7 mouse cellular contexts compared by ENCODE assay signal in genomic region chrX:150709416-150709815, GRCm38 (mm10). TPM values are rescaled to one million over a fixed set of nuclear protein-coding genes. Genes with fewer than 3 reads are reported as not detected.
A peak's percentile ranks its signal among the peaks of the same experiment; 100 is the strongest.
DNase-seq lines count a peak whose midpoint lies in the region; ATAC-seq lines count a peak whose summit lies in the region.

No protein-coding gene starts in this region.

- peak; percentile 8 to 24 for DNase-seq in left cerebral cortex, adult 18-20 months (ENCODE audit: low spot score in 2 of 2)
- DNase-seq in left cerebral cortex, adult 11 months (ENCODE audit: low spot score), result no peak
- peak; percentile 0 for DNase-seq in Muller cell, postnatal 12 days (ENCODE audit: inconsistent ontology term)
- DNase-seq in adrenal gland, postnatal 14 days, result peak; percentile 20
- peak; percentile 44 to 57 for DNase-seq in heart, postnatal 10 days

- peak; percentile 46; the same call in 1 of the 2 replicates for ATAC-seq in megakaryocyte progenitor cell, adult 5-6 weeks (replicated peaks; ENCODE audit: poor library complexity)
- no peak for ATAC-seq in granulocyte monocyte progenitor cell, adult 5-6 weeks (replicated peaks; ENCODE audit: poor library complexity, severe bottlenecking)

- intact Hi-C loops in heart, postnatal 10 days (cut with DNase I), result loop anchor here (1.0 to 2.0 kb wide), 2 partner anchors 247 to 407 kb away; no protein-coding TSS in a partner anchor

RNA-seq across cellular contexts. Expression of gene Tro, which starts 52.0 kb away (rescaled TPM):
- total RNA-seq in left cerebral cortex, adult 18-20 months (2021), result 100 to 1,000 TPM; 147 TPM
- total RNA-seq in adrenal gland, postnatal 14 days (2021), result 11.7 and 11.9 TPM in 2 replicates
- total RNA-seq in heart, postnatal 10 days (2021), result 1 to 10 TPM; 6.0 to 6.6 TPM
- total RNA-seq in megakaryocyte progenitor cell, adult 5-6 weeks (2015), result not detected in 2 replicates
- not detected in 2 replicates for total RNA-seq in megakaryocyte progenitor cell, adult 5-6 weeks (2017)
- total RNA-seq in granulocyte monocyte progenitor cell, adult 5-6 weeks (2014; fragmentation: Nextera tagmentation), result not detected in 2 replicates
- not detected in 2 replicates for total RNA-seq in granulocyte monocyte progenitor cell, adult 5-6 weeks (2017)

Comparison
In these comparisons a context has a peak if more than half of its experiments do, and no peak if none do; other contexts are left out.
1. RNA of gene Tro, which starts 52.0 kb away (total RNA-seq): 147 TPM in left cerebral cortex, adult 18-20 months; 11.7 to 11.9 TPM in adrenal gland, postnatal 14 days, 6.0 to 6.6 TPM in heart, postnatal 10 days, not detected in megakaryocyte progenitor cell, adult 5-6 weeks and not detected in granulocyte monocyte progenitor cell, adult 5-6 weeks; every median in the first group is over 10 times any median in the second.